Mouse (Mus musculus) cortical plate, adult 2 months (tissue): ENCODE data around the gene 6430548M08Rik.

Experiments
- CTCF ChIP-seq: fragments of 200-500 bp; IDR thresholded peaks from 2 replicates; pipeline ENCODE4 v1.5.1; 2011; ENCODE audit warnings: mild to moderate bottlenecking, control low read depth, low read length; ENCODE audit not compliant: insufficient read depth; ENCODE audit errors: extremely low read depth
- POLR2A ChIP-seq: fragments of 200-500 bp; IDR thresholded peaks from 2 replicates; pipeline ENCODE4 v1.6.1; 2011; ENCODE audit warnings: mild to moderate bottlenecking, low read length, control low read depth; ENCODE audit not compliant: insufficient read depth; ENCODE audit errors: extremely low read depth

- TF ChIP-seq POLR2A (no peak), CTCF (no peak)
Observed at GRCm38 (mm10) chr8:120119931-120120330, 6.0 kb downstream of the 6430548M08Rik start.
